Mouse (Mus musculus) intestine, postnatal 0 days (tissue): ENCODE measurements around the gene Gm20425. TPM values are rescaled to one million over a fixed set of nuclear protein-coding genes. Genes with fewer than 3 reads are reported as not detected.

Experiments used
- ATAC-seq: fragments of 200-750 bp; cut with Nextera tagmentation; 2 replicates; pipeline ENCODE4 v1.8.0; 2017; ENCODE audit warnings: mild to moderate bottlenecking, moderate TSS enrichment, moderate library complexity
- H3K27ac ChIP-seq: fragments of 300-500 bp; sonication (generic); 2 replicates; pipeline ENCODE4 v1.5.1; 2014; ENCODE audit warnings: mild to moderate bottlenecking, low read depth, low read length, moderate library complexity
- H3K27me3 ChIP-seq: fragments of 300-500 bp; sonication (generic); replicated peaks from 2 replicates; pipeline ENCODE4 v1.6.1; 2014; ENCODE audit warnings: low read length, mixed read lengths; ENCODE audit not compliant: control insufficient read depth, insufficient read depth
- H3K36me3 ChIP-seq: fragments of 300-500 bp; sonication (generic); 2 replicates; pipeline ENCODE4 v1.6.1; 2014; ENCODE audit warnings: mild to moderate bottlenecking, moderate library complexity; ENCODE audit not compliant: control insufficient read depth, insufficient read depth
- H3K4me1 ChIP-seq: fragments of 300-500 bp; sonication (generic); replicated peaks from 2 replicates; pipeline ENCODE4 v1.6.1; 2014; ENCODE audit warnings: antibody characterized with exemption, low read length, mixed read lengths; ENCODE audit not compliant: control insufficient read depth, insufficient read depth
- H3K4me2 ChIP-seq: fragments of 300-500 bp; sonication (generic); replicated peaks from 2 replicates; pipeline ENCODE4 v1.6.1; 2014; ENCODE audit warnings: low read depth, mild to moderate bottlenecking, moderate library complexity
- H3K4me3 ChIP-seq: fragments of 300-500 bp; sonication (generic); 2 replicates; pipeline ENCODE4 v1.5.1; 2014; ENCODE audit warnings: low read depth, low read length
- H3K9ac ChIP-seq: fragments of 300-500 bp; sonication (generic); 2 replicates; pipeline ENCODE4 v1.6.1; 2014; ENCODE audit warnings: mild to moderate bottlenecking, low read depth, low read length
- H3K9me3 ChIP-seq: fragments of 300-500 bp; sonication (generic); 2 replicates; pipeline ENCODE4 v1.6.1; 2016; ENCODE audit warnings: mixed run types; ENCODE audit not compliant: control insufficient read depth
- CTCF ChIP-seq: sonication (generic); IDR thresholded peaks from 2 replicates; pipeline ENCODE4 v1.5.1; 2016; ENCODE audit warnings: low read depth, mild to moderate bottlenecking, control low read depth, antibody characterized with exemption, moderate library complexity
- WGBS: fragments of 180-500 bp; shearing (Covaris S2); extraction: QIAGEN DNeasy Blood & Tissue Kit; methylation state at CpG from one replicate; pipeline ENCODE4 v1.1.7; 2014; 5-methylcytosine and 5-hydroxymethylcytosine counted together
- polyA plus RNA-seq: library from polyadenylated mRNA; unstranded; fragments of >200 nt; fragmentation: Nextera tagmentation; extraction: Ambion mirVana; gene quantifications from 2 replicates; pipeline ENCODE4 v1.2.1, GENCODE M21; 2015

Gene Gm20425
- 8.9 and 10.0 TPM in 2 replicates for polyA plus RNA-seq

- Histone ChIP-seq H3K4me3 (peak within 1 kb of the TSS; percentile 27), H3K9me3 (no peaks in the 10 kb centered on the region), H3K4me1 (peaks cover 6% of the 10 kb centered on the region; the same call in 1 of the 2 replicates), H3K27ac (peak within 1 kb of the TSS; percentile 41; the same call in 1 of the 2 replicates), H3K36me3 (no peaks in the 10 kb centered on the region), H3K27me3 (no peaks in the 10 kb centered on the region), H3K4me2 (peak within 1 kb of the TSS; percentile 65), H3K9ac (0 out of 2 replicates have a peak within 1 kb of the TSS, but pooled peaks have one; percentile 17)
- TF ChIP-seq CTCF = no peak
- peak; percentile 63 for ATAC-seq
- 26% methylated on average over 28 of the region's 29 CpGs for WGBS
Measured at GRCm38 (mm10) chr9:103230151-103230951, at the start of gene Gm20425, which contains the start of gene Trf. TSS of gene Gm20425 (minus strand) at chr9:103230307. TSS of gene Trf (minus strand) at chr9:103230444.

GRCm38 (mm10) chr9:103276876-103277275, 46.8 kb upstream of the Gm20425 start:
- H3K9me3 ChIP-seq = no peaks in the 10 kb centered on the region
- no peak overlapping the region for H3K4me2 ChIP-seq
- no peak for ATAC-seq
- 88% methylated on average over 6 of the region's 6 CpGs for WGBS
- no peak for TF ChIP-seq CTCF
- H3K4me3 ChIP-seq = no peak overlapping the region
- H3K4me1 ChIP-seq = no peaks in the 10 kb centered on the region
- no peaks in the 10 kb centered on the region for H3K27me3 ChIP-seq
- H3K27ac ChIP-seq = no peak overlapping the region
- H3K36me3 ChIP-seq = no peaks in the 10 kb centered on the region
- H3K9ac ChIP-seq = no peak overlapping the region

- 83% methylated on average over 1 of the region's 1 CpGs for WGBS
Measured at GRCm38 (mm10) chr9:103275676-103276075, 45.6 kb upstream of the Gm20425 start.

GRCm38 (mm10) chr9:103274819-103275218, 44.7 kb upstream of the Gm20425 start:
- no peak overlapping the region for H3K9ac ChIP-seq
- H3K4me1 ChIP-seq = no peaks in the 10 kb centered on the region
- TF ChIP-seq CTCF = no peak
- H3K27me3 ChIP-seq = no peaks in the 10 kb centered on the region
- 58% methylated on average over 8 of the region's 8 CpGs for WGBS
- no peaks in the 10 kb centered on the region for H3K9me3 ChIP-seq
- ATAC-seq = no peak
- no peak overlapping the region for H3K4me2 ChIP-seq
- no peaks in the 10 kb centered on the region for H3K36me3 ChIP-seq
- no peak overlapping the region for H3K4me3 ChIP-seq
- H3K27ac ChIP-seq = no peak overlapping the region

More at GRCm38 (mm10) chr9:103275676-103276075, 45.6 kb upstream of the Gm20425 start:
- no peaks in the 10 kb centered on the region for H3K4me1 ChIP-seq
- no peaks in the 10 kb centered on the region for H3K27me3 ChIP-seq
- no peak overlapping the region for H3K4me3 ChIP-seq
- TF ChIP-seq CTCF = no peak
- ATAC-seq = no peak
- no peak overlapping the region for H3K27ac ChIP-seq
- H3K36me3 ChIP-seq = no peaks in the 10 kb centered on the region
- no peak overlapping the region for H3K4me2 ChIP-seq
- H3K9ac ChIP-seq = no peak overlapping the region
- no peaks in the 10 kb centered on the region for H3K9me3 ChIP-seq

- Histone ChIP-seq H3K4me3 (no peak overlapping the region), H3K36me3 (no peaks in the 10 kb centered on the region), H3K9me3 (no peaks in the 10 kb centered on the region), H3K4me1 (no peaks in the 10 kb centered on the region), H3K4me2 (no peak overlapping the region), H3K27ac (no peak overlapping the region), H3K9ac (no peak overlapping the region), H3K27me3 (no peaks in the 10 kb centered on the region)
- 3% methylated on average over 4 of the region's 4 CpGs for WGBS
- no peak for TF ChIP-seq CTCF
- no peak for ATAC-seq
Measured at GRCm38 (mm10) chr9:103271104-103271503, 41.0 kb upstream of the Gm20425 start.

- no peaks in the 10 kb centered on the region for H3K4me1 ChIP-seq
- ATAC-seq = no peak
- H3K4me3 ChIP-seq = no peak overlapping the region
Measured at GRCm38 (mm10) chr9:103265778-103266177, 35.7 kb upstream of the Gm20425 start.

More at GRCm38 (mm10) chr9:103265778-103266177, 35.7 kb upstream of the Gm20425 start:
- H3K27ac ChIP-seq = no peak overlapping the region
- TF ChIP-seq CTCF = no peak
- H3K9me3 ChIP-seq = 0 out of 2 replicates have a peak, but pooled peaks cover 4% of the 10 kb centered on the region
- H3K9ac ChIP-seq = no peak overlapping the region
- WGBS = 86% methylated on average over 4 of the region's 4 CpGs
- no peaks in the 10 kb centered on the region for H3K36me3 ChIP-seq
- H3K4me2 ChIP-seq = no peak overlapping the region
- no peaks in the 10 kb centered on the region for H3K27me3 ChIP-seq
